Mouse (Mus musculus): ENCODE data around the gene Sox6.

- TF ChIP-seq POLR2A (IDR thresholded peaks at IDR 0.05; ENCODE audit: low read depth, low read length) (no peak), CTCF (IDR thresholded peaks at IDR 0.05; ENCODE audit: borderline replicate concordance, insufficient read depth, low read length) (no peak)
Measured at GRCm38 (mm10) chr7:115510045-115510444, 528.6 kb downstream of the Sox6 start.

All from embryonic fibroblast, embryonic 13.5 days (primary cell).